Mouse (Mus musculus): Measurements from ENCODE around the gene Chd3. TPM values are rescaled to one million over a fixed set of nuclear protein-coding genes. Genes with fewer than 3 reads are reported as not detected.

Gene Chd3
- total RNA-seq, 2 experiments from 2014 or later, result 62.0 to 66.7 TPM

DNA sequence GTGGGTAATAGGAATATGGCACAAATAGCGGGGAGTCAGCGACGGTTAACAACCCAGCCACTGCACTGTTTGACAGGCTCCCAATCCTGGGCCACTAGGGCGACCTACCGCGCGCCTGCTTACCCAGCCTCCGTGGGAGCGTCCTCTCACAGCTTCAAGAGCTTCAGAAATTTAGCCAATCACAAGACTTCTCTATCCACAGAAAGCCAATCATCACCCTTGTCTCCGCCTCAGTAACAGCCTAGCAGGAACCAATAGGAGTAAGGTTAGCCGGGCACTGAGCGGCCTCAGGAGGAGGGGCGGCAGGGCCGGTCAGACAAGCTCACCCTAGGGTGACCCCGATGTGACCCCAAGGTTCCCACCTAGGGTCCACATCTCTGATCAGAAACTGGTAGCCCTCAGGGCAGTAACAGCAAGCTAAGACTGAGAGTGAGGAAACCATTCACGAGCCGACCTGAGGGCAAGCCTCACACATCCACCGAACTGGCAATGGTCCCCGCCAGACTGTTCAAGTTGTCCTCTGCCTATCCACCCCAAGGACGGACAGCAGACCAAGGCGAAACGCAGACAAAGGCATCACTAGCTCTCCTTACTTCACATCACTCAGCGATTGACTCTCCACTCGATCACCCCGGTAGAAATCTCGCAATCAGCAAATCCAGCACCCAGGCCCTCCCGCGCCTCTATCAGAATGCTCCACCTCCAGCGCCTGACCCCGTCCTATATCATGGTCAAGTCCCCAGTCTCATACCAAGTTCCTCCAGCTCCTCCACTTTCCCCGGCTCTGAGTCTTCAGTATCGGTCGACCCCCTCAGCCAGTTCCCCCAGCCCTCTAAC is 39.6 kb upstream of the Chd3 start:
- intact Hi-C loops (cut with DNase I), result no loop called here

GRCm38 (mm10) chr11:69407724-69408004 is 38.5 kb upstream of the Chd3 start:
- intact Hi-C loops (cut with DNase I), result no loop called here
- no peak for DNase-seq

More for the DNA sequence above, 39.6 kb upstream of the Chd3 start:
- DNase-seq, result peak; percentile 90 to 91

GRCm38 (mm10) chr11:69406867-69407723 is 37.9 kb upstream of the Chd3 start:
- intact Hi-C loops (cut with DNase I), result no loop called here
- DNase-seq, result no peak

GRCm38 (mm10) chr11:69406282-69406681 is 37.1 kb upstream of the Chd3 start:
- no peak for DNase-seq
- intact Hi-C loops (cut with DNase I), result no loop called here

DNA sequence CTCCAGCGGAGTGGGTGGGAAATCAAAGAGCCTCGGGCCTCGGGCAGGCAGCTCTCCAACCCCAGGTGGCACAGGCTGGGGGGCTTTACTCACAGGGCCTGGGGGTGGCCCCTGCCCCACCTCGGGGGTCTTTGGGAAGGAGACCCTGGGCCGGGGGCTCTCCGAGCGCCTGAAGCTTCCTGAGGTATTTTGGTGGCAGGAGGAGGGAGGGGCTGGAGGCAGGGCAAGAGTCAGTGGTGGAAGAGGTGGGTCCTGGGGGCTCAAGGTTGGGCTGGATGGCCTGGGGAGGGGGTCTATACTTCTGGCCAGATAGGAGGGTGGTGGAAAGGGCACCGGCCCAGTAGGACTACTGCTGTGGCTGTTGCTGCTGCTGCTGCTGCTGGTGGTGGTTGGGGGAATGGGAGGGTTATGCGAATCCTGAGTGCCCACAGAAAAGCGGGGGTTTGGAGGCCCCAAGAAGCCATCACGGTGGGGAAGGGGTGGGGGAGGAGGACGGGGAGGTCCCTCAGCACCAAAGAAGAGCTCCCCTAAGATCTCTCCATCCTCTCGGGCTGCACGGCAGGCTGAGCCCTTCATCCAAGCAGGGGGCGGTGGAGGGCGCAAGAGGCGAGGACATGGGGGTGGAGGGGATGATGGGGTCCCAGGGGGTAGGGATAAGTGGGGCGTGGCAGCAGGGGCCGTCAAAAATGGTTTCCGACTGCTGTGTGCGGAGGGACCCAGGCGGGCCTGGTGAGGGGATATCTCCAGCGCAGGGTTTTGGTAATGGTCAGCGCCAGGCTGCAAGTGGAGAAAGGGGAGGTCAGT is 36.4 kb upstream of the Chd3 start:
- DNase-seq, result no peak
- intact Hi-C loops (cut with DNase I), result no loop called here

- intact Hi-C loops (cut with DNase I), result no loop called here
- DNase-seq, result no peak
Measured at GRCm38 (mm10) chr11:69404595-69405396, 35.6 kb upstream of the Chd3 start.

GRCm38 (mm10) chr11:69403691-69404594 is 34.7 kb upstream of the Chd3 start:
- intact Hi-C loops (cut with DNase I), result no loop called here

GRCm38 (mm10) chr11:69401987-69402386 is 32.8 kb upstream of the Chd3 start:
- DNase-seq, result no peak
- intact Hi-C loops (cut with DNase I), result loop anchor here (1.0 to 2.0 kb wide), 3 partner anchors 17 to 111 kb away; no protein-coding TSS in a partner anchor

More at GRCm38 (mm10) chr11:69403691-69404594, 34.7 kb upstream of the Chd3 start:
- no peak for DNase-seq

DNA sequence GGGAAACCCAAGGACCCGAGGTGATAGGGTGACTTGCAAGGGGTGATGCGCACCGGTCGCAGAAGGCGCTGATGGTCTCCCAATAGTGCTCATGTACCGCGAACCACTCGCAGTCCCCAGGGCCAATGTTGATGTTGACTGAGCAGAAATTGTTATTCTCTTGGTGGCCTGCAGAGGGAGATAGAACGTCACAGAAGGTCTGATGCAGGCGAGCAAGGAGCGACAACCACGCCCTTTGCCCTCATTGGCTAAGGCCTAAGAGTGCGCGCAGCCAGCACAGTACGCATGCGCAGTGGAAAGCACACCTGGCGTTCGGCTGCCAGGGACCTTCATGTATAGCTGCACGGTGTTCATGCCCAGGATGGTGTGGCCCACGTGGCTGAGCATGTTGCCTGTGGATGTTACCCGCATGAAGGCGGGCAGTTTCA is 32.0 kb upstream of the Chd3 start:
- DNase-seq, result peak; percentile 93 to 94
- intact Hi-C loops (cut with DNase I), result loop anchor here (1.0 to 2.0 kb wide), 3 partner anchors 18 to 112 kb away; no protein-coding TSS in a partner anchor

- DNase-seq, result no peak
- intact Hi-C loops (cut with DNase I), result loop anchor here (2.0 kb wide), 1 partner anchor 113 kb away; no protein-coding TSS in a partner anchor
Measured at GRCm38 (mm10) chr11:69400083-69400850, 31.1 kb upstream of the Chd3 start.

GRCm38 (mm10) chr11:69399201-69400082 is 30.2 kb upstream of the Chd3 start:
- DNase-seq, result peak in 1 of 2 experiments; percentile 35
- intact Hi-C loops (cut with DNase I), result loop anchor here (2.0 kb wide), 1 partner anchor 113 kb away; no protein-coding TSS in a partner anchor

DNA sequence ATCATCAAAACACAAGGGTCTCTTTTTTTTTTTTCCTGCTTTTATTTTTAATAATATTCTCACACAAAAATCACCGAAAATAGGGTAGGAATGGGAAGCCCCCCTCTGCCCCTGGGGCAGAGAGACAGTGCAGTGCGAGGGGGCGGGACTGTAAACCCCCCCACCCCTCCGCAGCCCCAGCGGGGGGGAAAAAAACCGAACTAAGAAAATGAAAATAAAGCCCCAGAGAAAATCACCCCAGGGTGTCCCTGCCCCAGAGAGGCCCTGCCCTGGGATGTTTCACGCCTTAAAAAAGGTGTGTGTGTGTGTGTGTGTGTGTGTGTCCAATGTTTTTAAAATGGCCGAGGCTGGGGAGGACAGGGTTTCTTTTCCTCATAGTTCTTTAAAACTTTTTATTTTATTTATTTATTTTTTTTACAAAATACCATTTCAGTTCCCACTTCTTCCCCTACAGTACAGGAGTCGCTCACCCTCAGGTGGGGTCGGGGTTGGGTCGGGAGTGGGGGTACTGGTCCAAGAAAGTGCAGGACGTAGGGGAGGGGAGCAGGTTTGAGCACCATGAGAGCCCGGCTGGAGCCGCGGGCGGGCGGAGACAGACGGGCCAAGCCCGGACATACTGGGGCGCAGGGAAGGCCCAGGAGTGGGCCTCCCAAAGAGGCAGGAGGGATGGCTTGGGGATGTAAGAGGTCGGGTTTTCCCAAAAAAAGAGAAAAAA is 29.4 kb upstream of the Chd3 start:
- DNase-seq, result no peak
- intact Hi-C loops (cut with DNase I), result no loop called here

DNA sequence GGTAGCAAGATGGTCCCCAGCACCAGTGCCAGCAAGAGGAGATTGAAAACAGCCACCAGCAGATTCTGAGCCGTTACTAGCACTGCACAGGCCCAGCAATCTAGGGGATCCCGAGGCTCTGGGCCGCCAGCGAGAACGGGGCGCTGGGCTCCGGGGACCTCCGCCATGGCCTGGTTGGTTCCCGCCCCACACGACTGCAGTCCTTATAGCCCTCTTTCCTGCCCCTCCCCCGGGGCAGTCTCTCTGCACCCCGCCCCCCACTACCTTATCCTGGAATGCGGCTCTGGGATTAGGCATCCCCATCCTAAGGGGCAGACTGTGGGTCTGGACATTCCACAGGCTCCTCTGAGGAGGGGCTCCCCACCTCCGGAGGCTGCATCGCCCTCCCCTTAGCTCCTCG is 28.9 kb upstream of the Chd3 start, which contains the start of gene Tmem88:
Gene Tmem88, minus strand, starts transcription at position 176 of the 400 bp plus-strand sequence.
- intact Hi-C loops (cut with DNase I), result no loop called here
- DNase-seq, result peak; percentile 59 to 63

GRCm38 (mm10) chr11:69397581-69398057 is 28.4 kb upstream of the Chd3 start:
- intact Hi-C loops (cut with DNase I), result loop anchor here (2.0 kb wide), 1 partner anchor 13 kb away; no protein-coding TSS in a partner anchor
- DNase-seq, result peak in 1 of 2 experiments; percentile 59

- intact Hi-C loops (cut with DNase I), result loop anchor here (2.0 kb wide), 1 partner anchor 14 kb away; no protein-coding TSS in a partner anchor
- peak; percentile 73 to 79 for DNase-seq
Measured at GRCm38 (mm10) chr11:69396772-69397171, 27.6 kb upstream of the Chd3 start.
